Mouse (Mus musculus): ENCODE measurements around the gene Rnf150.

GRCm38 (mm10) chr8:83087604-83088003 is 224.4 kb downstream of the Rnf150 start:
- TF ChIP-seq CTCF (IDR thresholded peaks at IDR 0.05; ENCODE audit: low read depth, low read length) (no peak), POLR2A (IDR thresholded peaks at IDR 0.05; ENCODE audit: extremely low read depth, insufficient read depth, low read length) (no peak)

Data from liver, adult 2 months (tissue).